Mouse (Mus musculus): ENCODE data around the gene Syne2. TPM values are rescaled to one million over a fixed set of nuclear protein-coding genes. Genes with fewer than 3 reads are reported as not detected.
"Not testable (repeated sequence)": the region's sequence is repeated elsewhere in the genome, so short reads cannot be mapped to it uniquely, and the experiment has no call there.

Gene Syne2
- polyA plus RNA-seq, 1 experiment = 14.3 TPM

DNA sequence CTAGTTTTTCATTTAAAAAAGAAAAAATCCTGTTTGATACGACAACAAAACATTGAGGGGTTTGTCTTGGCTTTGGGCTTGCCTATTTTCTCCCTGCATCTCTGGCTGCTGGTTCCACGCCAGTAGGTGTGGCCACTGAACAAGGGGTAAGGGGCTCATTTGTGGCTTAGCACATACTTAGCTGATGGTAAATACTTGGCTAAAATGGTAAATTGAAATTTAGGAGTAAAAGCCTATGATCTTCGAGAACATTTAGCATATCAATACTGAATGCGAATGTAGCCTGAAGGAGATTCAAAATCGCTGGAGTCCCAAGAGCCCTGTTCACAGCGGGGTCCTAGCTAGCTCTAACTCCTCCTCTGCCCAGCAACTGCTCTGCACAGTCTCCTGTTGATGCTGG is 318.8 kb downstream of the Syne2 start:
- no peaks in the 10 kb centered on the region for H3K27me3 ChIP-seq (ENCODE audit: control insufficient read depth, insufficient read depth, low read length)
- TF ChIP-seq POLR2A (IDR thresholded peaks at IDR 0.05; ENCODE audit: low read depth, low read length) = no peak
- no peak for TF ChIP-seq CTCF (IDR thresholded peaks at IDR 0.05; ENCODE audit: extremely low read depth, insufficient read depth, insufficient read length, insufficient replicate concordance)
- no peaks in the 10 kb centered on the region for H3K4me1 ChIP-seq (ENCODE audit: control insufficient read depth, insufficient read depth, insufficient read length)

DNA sequence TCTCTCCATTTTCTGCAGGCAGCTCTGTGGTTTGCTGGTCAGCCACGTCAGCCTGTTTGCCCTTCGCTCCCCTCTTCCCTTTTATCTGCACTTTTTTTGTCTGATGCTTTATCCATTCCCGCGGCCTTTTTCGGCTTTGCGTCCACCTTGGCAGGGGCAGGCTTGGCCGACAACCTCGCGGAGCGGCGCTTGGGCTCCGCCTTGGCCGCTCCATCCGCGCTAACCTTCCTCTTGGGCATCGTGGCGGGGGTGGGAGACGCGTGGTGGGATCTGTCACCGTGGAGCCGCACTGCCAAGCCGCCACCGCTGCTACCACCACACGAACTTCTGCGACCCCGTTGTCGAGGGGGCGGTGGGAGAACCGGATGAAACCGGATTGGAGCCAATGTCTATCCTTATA is 334.5 kb downstream of the Syne2 start:
- not testable (repeated sequence) for DNase-seq (ENCODE audit: low read depth in 1 of 2, low spot score in 2 of 2); H3K4me1 ChIP-seq (ENCODE audit: control insufficient read depth, insufficient read depth, insufficient read length); H3K36me3 ChIP-seq (ENCODE audit: control insufficient read depth, insufficient read depth, low read length); H3K4me3 ChIP-seq (ENCODE audit: extremely low read depth, insufficient read depth, insufficient read length); H3K27me3 ChIP-seq (ENCODE audit: control insufficient read depth, insufficient read depth, low read length); H3K27ac ChIP-seq (ENCODE audit: insufficient read depth, low read length)
- WGBS = 23% methylated on average over 30 of the region's 30 CpGs

More for the DNA sequence above, 318.8 kb downstream of the Syne2 start:
- H3K36me3 ChIP-seq (ENCODE audit: control insufficient read depth, insufficient read depth, low read length) = no peaks in the 10 kb centered on the region
- no peak overlapping the region for H3K27ac ChIP-seq (ENCODE audit: insufficient read depth, low read length)
- H3K4me3 ChIP-seq (ENCODE audit: extremely low read depth, insufficient read depth, insufficient read length) = no peak overlapping the region
- DNase-seq (ENCODE audit: low read depth in 1 of 2, low spot score in 2 of 2) = no peak
- WGBS = 75% methylated on average over 6 of the region's 6 CpGs

Other genes with a start within 250 kb of the Syne2 start
- 10.5 and 14.6 TPM in 2 replicates for gene Ppp2r5e, start 221.9 kb upstream of the Syne2 start, polyA plus RNA-seq (2012; rRNA removed)
- gene Wdr89, start 148.6 kb upstream of the Syne2 start, polyA plus RNA-seq (2012; rRNA removed) = 3.0 and 4.0 TPM in 2 replicates
- gene Sgpp1, start 82.4 kb upstream of the Syne2 start, polyA plus RNA-seq (2012; rRNA removed) = 26.0 and 34.9 TPM in 2 replicates

Data from spleen, adult 2 months (tissue).